Mouse (Mus musculus): ENCODE data around the gene Exd2. TPM values are rescaled to one million over a fixed set of nuclear protein-coding genes. Genes with fewer than 3 reads are reported as not detected.

Exd2 gene
- polyA plus RNA-seq, 1 experiment from 2014 or later, result 28.1 TPM

DNA sequence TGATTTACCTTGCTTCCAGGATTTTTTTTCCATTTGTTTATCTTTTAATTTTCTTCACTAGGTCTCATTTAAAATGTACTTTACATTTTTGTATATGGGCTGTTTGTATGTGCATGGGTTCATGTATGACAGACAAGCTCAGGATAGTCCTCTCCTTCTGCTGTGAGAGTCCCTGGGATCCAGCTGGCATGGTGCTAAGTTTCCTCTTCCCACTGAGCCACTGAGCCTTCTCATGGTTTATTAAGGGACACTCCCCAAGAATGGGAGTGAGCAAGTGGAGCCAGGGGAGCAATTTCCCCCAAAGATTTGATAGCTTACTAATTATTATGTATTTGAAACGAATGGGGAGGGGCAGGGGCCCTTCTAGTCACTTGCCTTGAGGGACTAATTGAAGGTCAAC lies 37.6 kb downstream of the Exd2 start:
- peaks cover 9% of the 10 kb centered on the region for H3K4me1 ChIP-seq
- H3K9ac ChIP-seq, result no peak overlapping the region
- WGBS, result 44% methylated on average over 1 of the region's 1 CpGs
- H3K36me3 ChIP-seq, result peaks cover 11% of the 10 kb centered on the region
- no peak overlapping the region for H3K27ac ChIP-seq
- no peak for ATAC-seq (ENCODE audit: insufficient number of reproducible peaks, insufficient read depth, low FRiP score, low TSS enrichment, low read depth)
- no peak overlapping the region for H3K4me3 ChIP-seq
- no peak overlapping the region for H3K4me2 ChIP-seq
- no peaks in the 10 kb centered on the region for H3K9me3 ChIP-seq
- no peaks in the 10 kb centered on the region for H3K27me3 ChIP-seq

DNA sequence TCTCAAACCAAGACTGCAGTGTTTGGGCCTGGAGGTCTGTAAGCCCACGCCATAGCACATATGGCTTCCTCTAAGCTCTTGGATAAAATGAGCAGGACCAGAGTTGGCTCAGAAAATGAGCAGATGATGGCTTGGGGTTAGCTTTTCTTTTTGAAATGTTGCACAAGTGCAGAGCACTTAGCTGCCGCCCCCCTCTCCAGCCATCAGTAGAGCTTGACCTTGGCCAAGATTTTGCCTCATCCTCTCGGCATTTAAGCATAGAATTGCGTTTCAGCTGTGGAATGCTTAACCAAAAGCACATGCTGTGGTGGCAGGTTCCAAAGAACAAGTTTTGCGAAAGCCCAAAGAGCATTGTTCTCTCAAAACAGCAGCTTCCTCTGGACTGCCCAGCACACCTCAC lies 41.8 kb downstream of the Exd2 start:
- Histone ChIP-seq H3K9me3 (no peaks in the 10 kb centered on the region), H3K4me2 (no peak overlapping the region), H3K27me3 (no peaks in the 10 kb centered on the region), H3K4me1 (peaks cover 17% of the 10 kb centered on the region), H3K36me3 (no peaks in the 10 kb centered on the region; the same call in 1 of the 2 replicates), H3K9ac (no peak overlapping the region), H3K27ac (0 out of 2 replicates have a peak overlapping the region, but pooled peaks have one; percentile 44), H3K4me3 (no peak overlapping the region)
- ATAC-seq (ENCODE audit: insufficient number of reproducible peaks, insufficient read depth, low FRiP score, low TSS enrichment, low read depth), result peak; percentile 43; the same call in 1 of the 2 replicates
- 37% methylated on average over 5 of the region's 5 CpGs for WGBS

- Histone ChIP-seq H3K36me3 (no peaks in the 10 kb centered on the region), H3K9ac (no peak overlapping the region), H3K4me3 (no peak overlapping the region), H3K4me1 (peaks cover 17% of the 10 kb centered on the region), H3K9me3 (no peaks in the 10 kb centered on the region), H3K27ac (no peak overlapping the region), H3K4me2 (no peak overlapping the region), H3K27me3 (no peaks in the 10 kb centered on the region)
- 51% methylated on average over 14 of the region's 14 CpGs for WGBS
- ATAC-seq (ENCODE audit: insufficient number of reproducible peaks, insufficient read depth, low FRiP score, low TSS enrichment, low read depth), result no peak
Observed at GRCm38 (mm10) chr12:80507041-80507745, 44.3 kb downstream of the Exd2 start.

GRCm38 (mm10) chr12:80517977-80518376 lies 55.1 kb downstream of the Exd2 start, which contains the start of gene Galnt16:
Gene Galnt16 (plus strand): TSS chr12:80518277.
- peaks cover 72% of the 10 kb centered on the region for H3K27me3 ChIP-seq
- peaks cover 14% of the 10 kb centered on the region for H3K4me1 ChIP-seq
- peak within 1 kb of the TSS; percentile 60; the same call in 1 of the 2 replicates for H3K27ac ChIP-seq
- 5% methylated on average over 14 of the region's 14 CpGs for WGBS
- peak within 1 kb of the TSS; percentile 78 for H3K4me3 ChIP-seq
- H3K9me3 ChIP-seq, result no peaks in the 10 kb centered on the region
- H3K36me3 ChIP-seq, result no peaks in the 10 kb centered on the region
- ATAC-seq (ENCODE audit: insufficient number of reproducible peaks, insufficient read depth, low FRiP score, low TSS enrichment, low read depth), result no peak
- H3K4me2 ChIP-seq, result peak within 1 kb of the TSS; percentile 98
- H3K9ac ChIP-seq, result peak within 1 kb of the TSS; percentile 79

- Histone ChIP-seq H3K9me3 (no peaks in the 10 kb centered on the region), H3K27ac (no peak overlapping the region), H3K36me3 (no peaks in the 10 kb centered on the region), H3K4me1 (peaks cover 14% of the 10 kb centered on the region), H3K9ac (peak overlapping the region; percentile 79), H3K4me2 (peak overlapping the region; percentile 98), H3K27me3 (peaks cover 72% of the 10 kb centered on the region), H3K4me3 (peak overlapping the region; percentile 78)
- WGBS, result under 1% methylated on average over 25 of the region's 25 CpGs
- 0 out of 2 replicates have a peak, but pooled peaks have one; percentile 17 for ATAC-seq (ENCODE audit: insufficient number of reproducible peaks, insufficient read depth, low FRiP score, low TSS enrichment, low read depth)
Observed at GRCm38 (mm10) chr12:80518393-80518756, 55.5 kb downstream of the Exd2 start.

GRCm38 (mm10) chr12:80518757-80519620 lies 56.1 kb downstream of the Exd2 start:
- Histone ChIP-seq H3K4me1 (peaks cover 14% of the 10 kb centered on the region), H3K27ac (peak overlapping the region; percentile 60; the same call in 1 of the 2 replicates), H3K4me2 (peak overlapping the region; percentile 98), H3K9me3 (no peaks in the 10 kb centered on the region), H3K36me3 (no peaks in the 10 kb centered on the region), H3K27me3 (peaks cover 72% of the 10 kb centered on the region), H3K9ac (peak overlapping the region; percentile 79), H3K4me3 (peak overlapping the region; percentile 78)
- WGBS, result under 1% methylated on average over 76 of the region's 90 CpGs
- 0 out of 2 replicates have a peak, but pooled peaks have one; percentile 53 for ATAC-seq (ENCODE audit: insufficient number of reproducible peaks, insufficient read depth, low FRiP score, low TSS enrichment, low read depth)

DNA sequence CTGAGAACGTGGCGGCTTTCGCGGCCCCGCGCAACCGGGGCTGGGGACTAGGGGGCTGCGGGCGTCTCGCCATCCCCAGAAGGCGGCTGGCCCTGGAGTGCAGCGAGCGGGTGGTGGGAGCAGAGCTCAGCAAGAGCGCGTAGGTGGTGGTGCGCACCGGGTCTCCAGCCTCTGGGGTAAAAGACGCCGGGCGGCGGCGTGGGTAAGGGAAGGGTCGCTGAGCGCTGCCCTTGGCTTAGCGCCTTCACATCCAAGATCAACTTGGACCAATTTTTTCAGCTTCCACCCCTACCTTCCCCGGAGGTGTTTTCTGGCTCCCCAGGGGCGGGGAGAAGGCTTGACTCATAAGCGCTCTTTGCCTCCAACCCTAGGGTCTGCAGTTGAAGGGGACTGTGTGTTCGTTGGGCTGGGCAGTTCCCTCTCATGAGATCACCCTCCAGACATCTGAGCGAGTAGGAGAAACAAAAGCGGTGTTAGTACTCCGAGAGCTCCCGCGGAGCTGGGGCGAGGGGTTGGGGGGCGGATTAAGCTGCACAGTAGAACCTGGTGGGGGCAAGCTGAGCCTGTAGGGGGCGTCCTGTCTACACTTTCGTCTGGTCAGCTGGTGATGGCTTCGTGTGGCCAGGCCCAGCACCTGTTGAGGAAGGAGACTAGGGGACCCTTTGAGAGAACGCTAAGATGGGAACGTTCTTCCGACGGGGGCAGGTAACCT lies 56.9 kb downstream of the Exd2 start:
- H3K4me3 ChIP-seq, result peak overlapping the region; percentile 78
- H3K4me1 ChIP-seq, result peaks cover 14% of the 10 kb centered on the region
- 1% methylated on average over 43 of the region's 43 CpGs for WGBS
- peak overlapping the region; percentile 79 for H3K9ac ChIP-seq
- no peaks in the 10 kb centered on the region for H3K9me3 ChIP-seq
- ATAC-seq (ENCODE audit: insufficient number of reproducible peaks, insufficient read depth, low FRiP score, low TSS enrichment, low read depth), result no peak
- H3K4me2 ChIP-seq, result peak overlapping the region; percentile 98
- H3K36me3 ChIP-seq, result no peaks in the 10 kb centered on the region
- H3K27ac ChIP-seq, result peak overlapping the region; percentile 60; the same call in 1 of the 2 replicates
- H3K27me3 ChIP-seq, result peaks cover 67% of the 10 kb centered on the region

DNA sequence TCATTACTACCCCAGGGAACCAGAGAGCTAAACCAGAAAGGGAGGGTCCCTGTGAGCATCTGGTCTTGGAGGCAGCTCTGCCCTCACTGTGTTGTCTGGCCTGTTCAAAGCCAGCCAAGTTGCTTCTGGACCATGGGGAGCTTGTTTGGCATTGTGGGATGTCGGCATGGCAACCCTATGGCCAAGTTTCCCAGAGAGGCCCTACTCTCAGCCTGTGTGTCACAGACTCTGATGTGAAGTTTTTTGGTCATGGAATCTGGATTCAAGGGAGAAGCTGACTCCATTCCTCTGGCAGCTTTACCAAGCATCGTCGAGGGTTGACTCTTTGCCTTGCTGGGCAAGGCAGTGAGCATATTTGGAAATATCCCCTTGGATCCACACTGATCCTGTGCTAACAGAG lies 59.1 kb downstream of the Exd2 start:
- no peak overlapping the region for H3K4me3 ChIP-seq
- H3K27ac ChIP-seq, result no peak overlapping the region
- ATAC-seq (ENCODE audit: insufficient number of reproducible peaks, insufficient read depth, low FRiP score, low TSS enrichment, low read depth), result no peak
- H3K27me3 ChIP-seq, result peaks cover 46% of the 10 kb centered on the region
- no peak overlapping the region for H3K4me2 ChIP-seq
- peaks cover 22% of the 10 kb centered on the region for H3K4me1 ChIP-seq
- WGBS, result 68% methylated on average over 3 of the region's 3 CpGs
- H3K9ac ChIP-seq, result 0 out of 2 replicates have a peak overlapping the region, but pooled peaks have one; percentile 12
- no peaks in the 10 kb centered on the region for H3K36me3 ChIP-seq
- no peaks in the 10 kb centered on the region for H3K9me3 ChIP-seq

DNA sequence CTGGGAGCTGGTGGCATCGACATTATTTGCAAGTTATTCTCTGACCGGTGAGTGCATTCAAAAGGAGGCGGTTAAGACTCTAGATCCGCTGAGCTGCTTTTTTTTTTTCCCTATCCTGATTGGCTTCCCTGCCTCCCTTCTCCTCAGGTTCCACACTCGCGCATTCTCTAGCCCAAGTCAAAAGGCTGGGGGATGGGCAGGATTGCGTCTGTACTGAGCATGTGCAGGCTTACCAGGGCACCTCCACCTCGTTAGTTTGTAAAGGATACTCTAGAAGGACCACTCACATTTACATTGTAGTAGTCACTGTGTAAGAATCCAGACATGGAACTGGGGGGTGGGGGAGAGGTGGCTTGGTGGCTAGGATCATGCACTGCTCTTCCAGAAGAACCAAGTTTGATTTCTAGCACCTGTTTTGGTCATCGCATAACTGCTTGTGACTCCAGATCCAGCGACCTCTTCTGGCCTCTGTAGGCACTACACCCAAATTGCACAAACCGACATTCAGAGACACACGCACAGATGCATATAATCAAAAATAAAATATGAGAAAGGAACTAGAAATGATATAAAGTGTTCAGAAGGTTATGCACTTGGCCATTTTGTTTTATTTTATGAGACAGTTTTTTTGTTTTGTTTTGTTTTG lies 61.5 kb downstream of the Exd2 start:
- no peaks in the 10 kb centered on the region for H3K9me3 ChIP-seq
- H3K4me2 ChIP-seq, result no peak overlapping the region
- H3K36me3 ChIP-seq, result no peaks in the 10 kb centered on the region
- H3K4me3 ChIP-seq, result no peak overlapping the region
- H3K9ac ChIP-seq, result no peak overlapping the region
- 23% methylated on average over 12 of the region's 12 CpGs for WGBS
- peaks cover 27% of the 10 kb centered on the region for H3K4me1 ChIP-seq
- no peak for ATAC-seq (ENCODE audit: insufficient number of reproducible peaks, insufficient read depth, low FRiP score, low TSS enrichment, low read depth)
- H3K27ac ChIP-seq, result no peak overlapping the region
- H3K27me3 ChIP-seq, result peaks cover 23% of the 10 kb centered on the region

DNA sequence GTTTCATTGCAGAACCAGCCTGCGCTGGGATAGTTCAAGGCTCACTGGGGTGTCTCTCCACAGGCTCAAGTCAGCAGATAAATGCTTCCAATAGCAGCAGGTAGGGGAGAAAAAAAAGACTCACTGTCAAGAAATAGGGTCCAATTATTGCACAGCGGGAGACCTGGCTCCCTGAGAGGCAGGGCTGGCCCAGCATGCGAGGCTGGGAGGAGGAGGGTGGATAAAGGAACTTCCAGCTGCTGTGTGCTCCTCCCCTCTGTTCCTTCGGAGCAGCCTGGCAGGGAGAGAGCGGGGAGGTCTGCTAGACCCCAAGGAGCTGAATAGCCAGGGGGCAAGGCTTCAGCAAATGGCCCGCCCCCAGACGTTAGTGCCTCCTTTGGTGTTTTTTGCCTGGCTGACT lies 62.6 kb downstream of the Exd2 start:
- 7% methylated on average over 7 of the region's 7 CpGs for WGBS
- Histone ChIP-seq H3K9ac (no peak overlapping the region), H3K4me2 (no peak overlapping the region), H3K9me3 (no peaks in the 10 kb centered on the region), H3K36me3 (no peaks in the 10 kb centered on the region), H3K27ac (no peak overlapping the region), H3K4me3 (no peak overlapping the region), H3K4me1 (peaks cover 21% of the 10 kb centered on the region), H3K27me3 (peaks cover 12% of the 10 kb centered on the region)
- ATAC-seq (ENCODE audit: insufficient number of reproducible peaks, insufficient read depth, low FRiP score, low TSS enrichment, low read depth), result no peak

GRCm38 (mm10) chr12:80526511-80526910 lies 63.6 kb downstream of the Exd2 start:
- 68% methylated on average over 2 of the region's 2 CpGs for WGBS
- ATAC-seq (ENCODE audit: insufficient number of reproducible peaks, insufficient read depth, low FRiP score, low TSS enrichment, low read depth), result no peak
- Histone ChIP-seq H3K4me2 (no peak overlapping the region), H3K4me3 (no peak overlapping the region), H3K9ac (no peak overlapping the region), H3K36me3 (no peaks in the 10 kb centered on the region), H3K9me3 (no peaks in the 10 kb centered on the region), H3K27me3 (peaks cover 2% of the 10 kb centered on the region), H3K4me1 (peaks cover 21% of the 10 kb centered on the region), H3K27ac (no peak overlapping the region)

All from embryonic facial prominence, embryonic 13.5 days (tissue).